Mouse (Mus musculus) liver, embryonic 14.5 days (tissue): ENCODE measurements around the gene Cyp2d34.

Experiments
- CTCF ChIP-seq: IDR thresholded peaks from 2 replicates; pipeline ENCODE4 v1.5.1; 2016; ENCODE audit warnings: antibody characterized with exemption, low read depth, control low read depth
- EP300 ChIP-seq: IDR thresholded peaks from 2 replicates; pipeline ENCODE4 v1.6.1; 2016; ENCODE audit warnings: antibody characterized with exemption, low read depth

DNA sequence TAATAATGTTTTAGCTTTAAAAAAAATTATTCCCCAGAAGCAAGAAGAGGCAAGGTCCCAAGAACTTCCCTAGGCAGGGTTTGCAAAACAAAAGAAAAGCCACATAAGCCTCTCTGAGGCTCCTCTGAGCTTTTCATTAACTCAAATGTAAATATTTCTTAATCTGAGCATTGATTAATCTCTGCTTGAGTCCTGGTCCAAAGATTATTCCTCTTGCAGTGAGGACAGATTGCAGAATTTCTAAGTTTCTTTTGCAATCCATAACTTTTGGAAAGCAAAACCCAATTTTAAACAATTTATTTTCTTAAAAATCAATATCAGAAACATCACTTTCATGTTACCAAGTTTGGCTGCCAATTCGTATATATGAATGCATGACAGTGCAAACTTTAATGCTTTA, 47.9 kb downstream of the Cyp2d34 start:
- TF ChIP-seq EP300: no peak
- no peak for TF ChIP-seq CTCF
